Mouse (Mus musculus) heart, postnatal 0 days (tissue): ENCODE data around the gene Tmem120a.

Source experiments
- CTCF ChIP-seq: IDR thresholded peaks from 2 replicates; pipeline ENCODE4 v1.5.1; 2016; ENCODE audit warnings: antibody characterized with exemption, control low read depth, low read depth
- EP300 ChIP-seq: IDR thresholded peaks from 2 replicates; pipeline ENCODE4 v1.6.1; 2016; ENCODE audit warnings: antibody characterized with exemption, low read depth

DNA sequence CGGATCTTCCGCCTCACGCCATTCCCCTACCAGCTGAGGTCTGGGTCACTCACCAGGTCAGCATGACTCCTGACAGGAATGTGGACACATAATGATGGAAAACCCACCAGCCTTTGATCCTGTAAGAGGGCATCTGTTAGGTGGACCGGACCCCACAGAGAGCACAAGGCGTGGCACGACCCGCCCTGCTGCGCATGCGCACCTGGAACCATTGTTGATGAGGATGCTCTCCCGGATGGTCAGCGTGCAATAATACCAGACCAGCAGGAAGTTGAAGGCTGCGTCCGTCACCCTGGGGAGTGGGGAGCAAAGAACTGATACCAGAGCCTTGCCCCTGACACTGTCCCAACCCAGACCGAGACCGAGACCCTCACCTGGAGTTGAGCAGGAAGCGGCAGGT is 7.7 kb downstream of the Tmem120a start:
- TF ChIP-seq CTCF (no peak), EP300 (no peak)
